ENCODE assay signal across 9 mouse cellular contexts in genomic region chr12:102633083-102633501, GRCm38 (mm10).
A peak's percentile ranks its signal among the peaks of the same experiment; 100 is the strongest.
DNase-seq lines count a peak whose midpoint lies in the region; ATAC-seq and TF ChIP-seq lines count a peak whose summit lies in the region.
"Had no signal": no experiment of that assay in that cellular context is flagged by ENCODE, and none has a peak within 500 bp of the region (broad histone marks: within the 10 kb centered on the region; RNA-seq: fewer than 3 reads in every experiment).

No protein-coding gene starts in this region.

- TF ChIP-seq CTCF in midbrain, postnatal 0 days (IDR thresholded peaks at IDR 0.05), result no peak

- H3K27ac ChIP-seq in forebrain, embryonic 13.5 days, result no peak overlapping the region
- no peak overlapping the region for H3K27ac ChIP-seq in forebrain, embryonic 10.5 days
- H3K27ac ChIP-seq in midbrain, postnatal 0 days (ENCODE audit: low read depth, low read length), result no peak overlapping the region
- no peak overlapping the region for H3K27ac ChIP-seq in midbrain, embryonic 11.5 days (ENCODE audit: low read depth, low read length)

- ATAC-seq in forebrain, embryonic 13.5 days, result 0 out of 2 replicates have a peak, but pooled peaks have one; percentile 3
- ATAC-seq in midbrain, postnatal 0 days (ENCODE audit: low FRiP score), result no peak
- ATAC-seq in midbrain, embryonic 11.5 days (ENCODE audit: low FRiP score), result no peak

- H3K4me2 ChIP-seq in forebrain, embryonic 13.5 days, result no peak overlapping the region
- no peak overlapping the region for H3K4me2 ChIP-seq in midbrain, postnatal 0 days (ENCODE audit: low read depth, low read length, poor library complexity, severe bottlenecking)
- no peak overlapping the region for H3K4me2 ChIP-seq in midbrain, embryonic 11.5 days
- H3K4me2 ChIP-seq: midbrain, embryonic 15.5 days had no signal

- H3K9ac ChIP-seq in forebrain, embryonic 13.5 days, result no peak overlapping the region
- no peak overlapping the region for H3K9ac ChIP-seq in midbrain, postnatal 0 days (replicated peaks; ENCODE audit: low read length, poor library complexity, severe bottlenecking)
- H3K9ac ChIP-seq in midbrain, embryonic 11.5 days (ENCODE audit: low read length), result no peak overlapping the region
- H3K9ac ChIP-seq: midbrain, embryonic 15.5 days had no signal

- DNase-seq in forebrain, embryonic 10.5 days (ENCODE audit: extremely low spot score, low spot score), result no peak
- peak; percentile 80 for DNase-seq in midbrain, postnatal 0 days (ENCODE audit: low spot score)
- no peak for DNase-seq in midbrain, embryonic 11.5 days (ENCODE audit: low spot score, missing footprints)
- DNase-seq in cerebellum, adult 9-10 months, result peak; percentile 84
- peak; percentile 77 to 88 for DNase-seq in kidney, postnatal 25 days
- no peak for DNase-seq in frontal cortex, postnatal 10 days (ENCODE audit: low spot score in 2 of 2)
- DNase-seq in heart, postnatal 14 days, result no peak

- intact Hi-C loops in heart, postnatal 14 days (cut with DNase I), result no loop called here

- no peaks in the 10 kb centered on the region for H3K27me3 ChIP-seq in forebrain, embryonic 13.5 days
- no peaks in the 10 kb centered on the region for H3K27me3 ChIP-seq in forebrain, embryonic 10.5 days (ENCODE audit: poor library complexity, severe bottlenecking)
- H3K27me3 ChIP-seq in midbrain, postnatal 0 days (ENCODE audit: insufficient read depth, low read length), result no peaks in the 10 kb centered on the region
- no peaks in the 10 kb centered on the region for H3K27me3 ChIP-seq in midbrain, embryonic 11.5 days (ENCODE audit: control insufficient read depth, insufficient read depth, low read length)
- H3K27me3 ChIP-seq: midbrain, embryonic 15.5 days had no signal

- H3K4me1 ChIP-seq in forebrain, embryonic 13.5 days, result peaks cover 33% of the 10 kb centered on the region
- H3K4me1 ChIP-seq in forebrain, embryonic 10.5 days, result peaks cover 18% of the 10 kb centered on the region
- 0 out of 2 replicates have a peak, but pooled peaks cover 5% of the 10 kb centered on the region for H3K4me1 ChIP-seq in midbrain, postnatal 0 days (ENCODE audit: insufficient read depth, low read length)
- H3K4me1 ChIP-seq in midbrain, embryonic 11.5 days (ENCODE audit: control insufficient read depth, insufficient read depth, low read length), result no peaks in the 10 kb centered on the region

- H3K9me3 ChIP-seq in forebrain, embryonic 13.5 days (replicated peaks), result no peaks in the 10 kb centered on the region
- H3K9me3 ChIP-seq in forebrain, embryonic 10.5 days, result no peaks in the 10 kb centered on the region
- no peaks in the 10 kb centered on the region for H3K9me3 ChIP-seq in midbrain, postnatal 0 days (ENCODE audit: low read length)
- no peaks in the 10 kb centered on the region for H3K9me3 ChIP-seq in midbrain, embryonic 11.5 days (ENCODE audit: control insufficient read depth, low read length)
- H3K9me3 ChIP-seq: midbrain, embryonic 15.5 days had no signal

- H3K36me3 ChIP-seq in forebrain, embryonic 13.5 days (ENCODE audit: poor library complexity, severe bottlenecking), result no peaks in the 10 kb centered on the region
- H3K36me3 ChIP-seq in forebrain, embryonic 10.5 days (replicated peaks), result no peaks in the 10 kb centered on the region
- H3K36me3 ChIP-seq in midbrain, postnatal 0 days (ENCODE audit: insufficient read depth, low read length), result no peaks in the 10 kb centered on the region
- no peaks in the 10 kb centered on the region for H3K36me3 ChIP-seq in midbrain, embryonic 11.5 days (ENCODE audit: control insufficient read depth, insufficient read depth, low read length)
- H3K36me3 ChIP-seq: midbrain, embryonic 15.5 days had no signal

- H3K4me3 ChIP-seq in forebrain, embryonic 13.5 days, result no peak overlapping the region
- no peak overlapping the region for H3K4me3 ChIP-seq in forebrain, embryonic 10.5 days
- no peak overlapping the region for H3K4me3 ChIP-seq in midbrain, postnatal 0 days (ENCODE audit: low read depth, low read length)
- H3K4me3 ChIP-seq in midbrain, embryonic 11.5 days (ENCODE audit: low read depth, low read length), result no peak overlapping the region
- H3K4me3 ChIP-seq: midbrain, embryonic 15.5 days had no signal

- WGBS in forebrain, embryonic 13.5 days, result 40% methylated on average over 4 of the region's 4 CpGs
- WGBS in forebrain, embryonic 10.5 days, result 74% methylated on average over 4 of the region's 4 CpGs
- 53% methylated on average over 4 of the region's 4 CpGs for WGBS in midbrain, postnatal 0 days
- WGBS in midbrain, embryonic 11.5 days, result 70% methylated on average over 4 of the region's 4 CpGs

Comparison
In these comparisons a context has a peak if more than half of its experiments do, and no peak if none do; other contexts are left out.
1. DNase-seq: peak in midbrain, postnatal 0 days (single experiment), cerebellum, adult 9-10 months (single experiment) and kidney, postnatal 25 days (2 of 2); none in forebrain, embryonic 10.5 days (single experiment), midbrain, embryonic 11.5 days (single experiment), frontal cortex, postnatal 10 days (0 of 2) and heart, postnatal 14 days (0 of 2).